Comparison of ENCODE assay signal across 25 mouse cellular contexts in genomic region chr5:140018780-140019179, GRCm38 (mm10).
A peak's percentile ranks its signal among the peaks of the same experiment; 100 is the strongest.
DNase-seq lines count a peak whose midpoint lies in the region; ATAC-seq and TF ChIP-seq lines count a peak whose summit lies in the region.
"Had no signal": no experiment of that assay in that cellular context is flagged by ENCODE, and none has a peak within 500 bp of the region (broad histone marks: within the 10 kb centered on the region; RNA-seq: fewer than 3 reads in every experiment).

No protein-coding gene starts in this region.

- TF ChIP-seq CTCF in hindbrain, postnatal 0 days (IDR thresholded peaks at IDR 0.05; ENCODE audit: low read depth): no peak

- no peak overlapping the region for H3K9ac ChIP-seq in hindbrain, postnatal 0 days (replicated peaks; ENCODE audit: low read length)
- no peak overlapping the region for H3K9ac ChIP-seq in hindbrain, embryonic 14.5 days
- H3K9ac ChIP-seq: embryonic facial prominence, embryonic 13.5 days; heart, embryonic 15.5 days; limb, embryonic 12.5 days; liver, embryonic 15.5 days; lung, embryonic 14.5 days had no signal

- no peak overlapping the region for H3K4me2 ChIP-seq in hindbrain, postnatal 0 days (ENCODE audit: low read depth, low read length)
- H3K4me2 ChIP-seq in hindbrain, embryonic 14.5 days (replicated peaks): no peak overlapping the region
- H3K4me2 ChIP-seq: embryonic facial prominence, embryonic 13.5 days; heart, embryonic 15.5 days; limb, embryonic 12.5 days; liver, embryonic 15.5 days; lung, embryonic 14.5 days had no signal

- ATAC-seq in hindbrain, postnatal 0 days: no peak
- no peak for ATAC-seq in hindbrain, embryonic 14.5 days (ENCODE audit: low FRiP score)
- no peak for ATAC-seq in monocyte, adult 5-6 weeks (replicated peaks; ENCODE audit: insufficient number of reproducible peaks, low FRiP score, low TSS enrichment, poor library complexity, severe bottlenecking)
- ATAC-seq: intestine, embryonic 16.5 days; Patski had no signal

- H3K4me1 ChIP-seq in hindbrain, postnatal 0 days (ENCODE audit: insufficient read depth, low read length): peaks cover 10% of the 10 kb centered on the region; the same call in 1 of the 2 replicates
- peaks cover 10% of the 10 kb centered on the region for H3K4me1 ChIP-seq in hindbrain, embryonic 14.5 days (replicated peaks; ENCODE audit: control insufficient read depth, insufficient read depth, low read length)

- H3K27ac ChIP-seq in hindbrain, postnatal 0 days: no peak overlapping the region
- H3K27ac ChIP-seq in hindbrain, embryonic 14.5 days: no peak overlapping the region
- H3K27ac ChIP-seq: embryonic facial prominence, embryonic 13.5 days; forebrain, embryonic 10.5 days; heart, embryonic 10.5 days; heart, embryonic 15.5 days; limb, embryonic 12.5 days; liver, embryonic 15.5 days had no signal

- DNase-seq in hindbrain, postnatal 0 days (ENCODE audit: low spot score): peak; percentile 32
- DNase-seq in hindbrain, embryonic 14.5 days (ENCODE audit: low spot score): no peak
- peak; percentile 20 for DNase-seq in left cerebral cortex, postnatal 25 days (ENCODE audit: low spot score in 2 of 2)
- DNase-seq in left cerebral cortex, adult 11 months (ENCODE audit: low spot score): no peak
- DNase-seq in brain, adult 2 months (ENCODE audit: low read depth, low spot score): peak; percentile 51
- peak; percentile 13 to 16 for DNase-seq in layer of hippocampus, postnatal 36 days
- DNase-seq: adrenal gland, postnatal 10 days; cerebellum, adult 18-20 months; cerebellum, postnatal 10 days; gastrocnemius, postnatal 25 days; heart, adult 11 months; kidney, adult 8-10 months; kidney, postnatal 10 days; lung, embryonic 14.5 days; lung, postnatal 14 days; right cerebral cortex, adult 18-20 months had no signal

- no peak overlapping the region for H3K4me3 ChIP-seq in hindbrain, postnatal 0 days (ENCODE audit: low read length)
- no peak overlapping the region for H3K4me3 ChIP-seq in hindbrain, embryonic 14.5 days (replicated peaks; ENCODE audit: low read length)
- H3K4me3 ChIP-seq: embryonic facial prominence, embryonic 13.5 days; forebrain, embryonic 10.5 days; heart, embryonic 10.5 days; heart, embryonic 15.5 days; limb, embryonic 12.5 days; liver, embryonic 15.5 days had no signal

- intact Hi-C loops in left cerebral cortex, postnatal 25 days (cut with DNase I): no loop called here

- no peaks in the 10 kb centered on the region for H3K27me3 ChIP-seq in hindbrain, postnatal 0 days (ENCODE audit: insufficient read depth, low read length)
- no peaks in the 10 kb centered on the region for H3K27me3 ChIP-seq in hindbrain, embryonic 14.5 days (ENCODE audit: control insufficient read depth, insufficient read depth, low read length)
- H3K27me3 ChIP-seq: embryonic facial prominence, embryonic 13.5 days; heart, embryonic 15.5 days; limb, embryonic 12.5 days; liver, embryonic 15.5 days; Patski had no signal

- no peaks in the 10 kb centered on the region for H3K36me3 ChIP-seq in hindbrain, postnatal 0 days (ENCODE audit: insufficient read depth, low read length)
- no peaks in the 10 kb centered on the region for H3K36me3 ChIP-seq in hindbrain, embryonic 14.5 days (replicated peaks; ENCODE audit: control insufficient read depth, insufficient read depth)
- H3K36me3 ChIP-seq: embryonic facial prominence, embryonic 13.5 days; heart, embryonic 10.5 days; heart, embryonic 15.5 days; limb, embryonic 12.5 days; liver, embryonic 15.5 days had no signal

- WGBS in hindbrain, postnatal 0 days: 48% methylated on average over 7 of the region's 7 CpGs
- WGBS in hindbrain, embryonic 14.5 days: 69% methylated on average over 7 of the region's 7 CpGs

- H3K9me3 ChIP-seq in hindbrain, postnatal 0 days (ENCODE audit: low read length): no peaks in the 10 kb centered on the region
- no peaks in the 10 kb centered on the region for H3K9me3 ChIP-seq in hindbrain, embryonic 14.5 days (ENCODE audit: control insufficient read depth, low read length)
- H3K9me3 ChIP-seq: embryonic facial prominence, embryonic 13.5 days; forebrain, embryonic 10.5 days; heart, embryonic 10.5 days; heart, embryonic 15.5 days; limb, embryonic 12.5 days; liver, embryonic 15.5 days had no signal

Comparison
In these comparisons a context has a peak if more than half of its experiments do, and no peak if none do; other contexts are left out.
1. DNase-seq: peak in hindbrain, postnatal 0 days (single experiment), left cerebral cortex, postnatal 25 days (2 of 2), brain, adult 2 months (single experiment) and layer of hippocampus, postnatal 36 days (2 of 2); none in hindbrain, embryonic 14.5 days (single experiment) and left cerebral cortex, adult 11 months (single experiment).